Mouse (Mus musculus) heart, postnatal 4 days (tissue): ENCODE measurements at regions not wholly inside any gene's neighbourhood (a gene's known extent, or its start where the extent isn't known, plus 50 kb on each side); places are given as distances from the start of the nearest gene placed in this dataset.

Experiments
- DNase-seq: peaks from one replicate; pipeline ENCODE4 v3.0.0; 2021

DNA sequence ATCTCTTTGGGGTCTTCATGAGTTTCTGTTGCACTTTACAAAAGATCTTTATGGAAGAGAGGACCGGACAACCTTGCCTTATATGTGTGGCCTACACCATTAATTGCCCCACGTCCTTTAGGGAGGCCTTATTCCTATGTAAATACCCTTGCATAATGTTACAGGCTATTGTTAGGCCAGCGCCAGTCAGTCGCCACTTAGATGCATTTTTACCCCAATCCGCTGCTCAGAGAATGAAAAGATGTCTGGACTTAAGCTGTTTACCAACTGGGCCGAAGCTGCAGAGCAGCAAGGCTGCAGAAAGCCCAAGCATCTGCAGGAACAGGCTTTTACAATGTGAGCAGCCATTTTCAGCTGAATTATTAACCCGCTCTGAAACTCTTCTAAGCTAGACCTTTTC, 79.5 kb upstream of the Otx2 start:
- no peak for DNase-seq

DNA sequence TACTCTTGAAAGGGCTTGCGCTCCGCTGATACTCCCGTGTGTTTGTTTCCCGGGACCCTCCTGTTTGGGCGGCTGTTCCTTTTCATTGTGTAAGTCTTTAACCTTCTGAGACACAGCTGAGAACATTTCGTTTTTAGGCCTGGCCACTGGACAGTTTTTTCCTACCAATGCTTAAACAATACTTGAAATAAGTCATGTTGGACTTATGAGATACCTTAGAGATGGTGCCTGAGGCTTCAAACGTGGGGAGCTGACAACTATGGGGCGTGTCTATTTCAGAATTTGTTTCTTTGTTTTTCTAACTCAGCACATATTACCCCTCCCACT, 78.9 kb upstream of the Otx2 start:
- no peak for DNase-seq

DNA sequence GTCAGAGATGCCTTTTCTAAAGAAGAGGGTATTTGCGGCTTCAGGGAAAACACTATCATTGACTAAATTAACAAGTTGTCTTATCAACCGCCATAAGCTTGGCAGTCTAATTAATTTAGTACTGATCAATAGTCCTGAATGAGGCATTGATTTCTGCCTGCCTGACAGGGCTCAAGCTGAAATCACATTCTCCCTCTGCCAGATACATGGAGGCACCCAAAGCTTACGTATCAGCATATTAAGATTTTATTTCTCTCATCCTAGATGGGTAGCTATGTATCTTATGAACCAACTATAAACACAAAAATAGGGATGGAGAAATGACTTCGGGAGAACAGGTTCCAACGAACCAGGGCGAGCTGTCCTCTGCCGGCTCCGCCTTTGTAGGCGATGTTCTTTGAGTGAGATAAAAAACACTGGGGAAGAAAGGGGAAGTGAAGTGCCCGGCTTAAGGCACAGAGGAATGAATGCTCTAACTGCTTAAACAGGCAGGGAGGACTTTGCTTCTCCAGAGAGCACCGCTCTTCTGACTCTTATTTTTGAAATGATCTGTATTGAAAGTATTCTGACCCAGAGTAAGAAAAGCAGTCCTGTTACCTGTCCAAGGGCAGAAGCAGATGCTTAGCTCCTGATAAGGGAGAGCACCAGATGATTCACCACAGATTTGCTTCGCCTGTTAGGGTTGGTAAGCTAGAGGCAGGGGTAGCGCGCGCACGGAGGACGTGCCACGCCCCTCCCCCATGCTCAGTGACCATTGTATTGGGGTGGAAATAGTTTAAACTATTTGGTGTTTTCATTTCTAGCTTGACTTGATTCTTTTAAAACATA, 78.3 kb upstream of the Otx2 start:
- DNase-seq, result no peak

DNA sequence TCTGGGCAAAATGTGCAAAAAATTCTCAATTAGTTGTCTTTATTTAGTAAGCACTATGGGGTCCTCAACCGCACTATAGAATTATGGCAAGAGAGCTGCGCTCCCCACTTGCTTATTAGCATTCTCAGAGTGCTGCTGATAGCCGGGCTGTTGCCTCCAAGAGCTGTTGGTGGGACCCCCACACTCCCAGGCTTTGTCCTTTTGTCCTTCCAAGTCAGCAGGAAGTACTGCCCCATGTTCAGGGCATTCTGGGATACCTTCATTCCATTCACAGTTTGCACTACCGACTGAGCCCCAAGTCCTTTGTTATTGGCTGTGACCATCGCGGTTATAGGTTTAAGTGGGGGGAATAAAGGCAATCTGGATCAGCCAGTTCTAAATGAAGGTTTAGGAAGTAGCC, 77.4 kb upstream of the Otx2 start:
- DNase-seq, result no peak

DNA sequence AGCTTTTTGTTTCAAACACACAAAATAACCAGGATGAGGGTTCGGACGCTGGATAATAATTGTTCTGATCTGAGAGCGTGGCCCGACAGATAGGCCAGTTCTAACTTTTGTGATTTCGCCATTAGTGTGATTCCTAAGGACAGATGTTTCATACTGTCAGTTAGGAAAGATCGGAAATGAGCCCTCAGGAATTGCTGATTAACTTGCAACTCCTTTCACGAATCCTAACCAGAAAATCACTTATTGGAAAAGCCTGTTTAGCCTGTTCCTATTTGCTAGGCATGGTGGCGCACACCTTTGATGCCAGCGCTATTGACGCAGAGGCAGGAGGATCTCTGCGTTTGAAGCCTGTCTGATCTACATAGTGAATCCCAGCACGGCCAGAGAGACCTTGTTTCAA, 75.4 kb upstream of the Otx2 start:
- no peak for DNase-seq

DNA sequence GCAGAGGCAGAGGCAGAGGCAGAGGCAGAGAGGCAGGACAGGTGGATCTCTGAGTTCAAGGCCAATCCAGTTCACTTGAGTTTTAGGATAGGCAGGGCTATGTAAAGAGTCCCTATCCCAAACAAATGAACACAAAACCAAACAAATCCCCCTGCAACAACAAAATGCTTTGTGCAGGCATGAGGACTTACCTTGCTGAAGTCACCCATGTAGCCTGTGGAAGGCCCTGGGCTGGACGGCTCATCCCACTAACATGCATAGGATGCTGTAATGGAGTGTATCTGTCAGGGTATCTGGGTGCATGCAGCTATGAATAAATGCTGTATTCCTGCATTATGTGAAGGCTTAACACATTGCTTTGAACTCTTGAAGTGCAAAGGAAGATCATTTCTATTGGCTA, 74.3 kb upstream of the Otx2 start:
- DNase-seq, result no peak

DNA sequence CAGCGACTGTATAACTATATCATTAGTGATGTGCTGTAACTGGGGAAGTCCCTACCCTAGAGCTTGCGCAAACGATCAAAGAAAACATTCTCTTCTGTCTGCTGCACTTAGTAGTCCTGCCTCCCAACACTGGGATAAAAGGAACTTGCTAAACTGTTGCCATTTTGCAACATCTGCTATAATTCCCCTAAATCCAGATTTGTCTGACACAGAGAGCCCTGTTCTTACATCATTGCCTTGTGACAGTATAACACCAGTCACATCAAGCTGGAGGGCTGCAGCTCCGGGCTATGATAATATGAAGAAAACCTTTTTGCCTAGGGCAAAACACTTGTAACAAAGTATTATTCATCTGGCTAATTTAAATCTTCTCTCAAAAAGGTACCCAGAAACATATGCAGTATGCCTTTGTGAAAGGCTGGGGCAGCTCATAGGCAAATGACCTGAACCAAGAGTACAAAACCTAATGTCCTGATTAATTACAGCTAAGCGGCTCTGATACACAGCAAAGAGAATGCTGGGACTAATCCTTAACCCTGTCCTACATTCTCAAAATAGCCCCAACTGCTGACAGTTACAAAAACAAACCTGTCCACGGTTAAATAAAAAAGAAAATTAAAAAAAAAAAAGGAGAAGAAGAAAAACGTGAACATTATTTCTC, 67.5 kb upstream of the Otx2 start:
- DNase-seq, result no peak

DNA sequence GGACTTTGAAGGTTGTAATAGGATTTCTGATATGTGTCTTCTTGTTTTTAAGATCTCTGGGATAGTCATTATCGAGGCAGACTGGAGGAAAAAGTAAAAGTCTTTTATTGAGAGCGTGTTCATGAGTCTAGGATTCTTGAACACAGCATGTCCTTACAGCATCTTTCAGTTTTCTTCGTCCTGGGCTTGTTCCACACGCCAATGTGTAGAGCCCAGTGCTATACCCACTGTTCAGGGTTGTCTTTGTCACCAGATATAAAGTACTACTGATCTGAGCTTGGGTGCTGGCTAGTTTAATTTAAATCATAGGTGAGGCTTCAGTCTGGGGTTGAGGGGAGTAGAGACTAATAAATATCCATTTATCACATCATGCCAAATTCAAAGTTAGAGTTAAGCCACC, 65.5 kb upstream of the Otx2 start:
- no peak for DNase-seq

DNA sequence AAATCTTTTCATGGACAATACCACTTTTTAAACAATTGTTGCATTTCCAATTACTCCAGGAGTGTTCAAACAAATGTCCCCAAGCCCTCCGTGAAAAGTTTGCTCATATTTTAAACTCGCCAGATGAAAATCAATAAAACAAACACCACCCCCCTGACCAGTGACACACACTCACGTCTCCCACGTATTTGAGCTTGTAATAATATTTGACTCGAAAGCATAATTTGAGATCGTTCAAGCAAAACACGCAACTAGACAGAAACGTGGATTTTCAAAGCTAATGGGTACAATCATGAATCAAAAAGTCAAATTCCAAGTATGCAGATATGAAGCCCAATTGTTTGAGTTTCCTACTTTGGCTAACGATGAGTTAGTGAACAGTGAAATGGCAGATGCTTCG, 65.0 kb upstream of the Otx2 start:
- DNase-seq, result no peak

DNA sequence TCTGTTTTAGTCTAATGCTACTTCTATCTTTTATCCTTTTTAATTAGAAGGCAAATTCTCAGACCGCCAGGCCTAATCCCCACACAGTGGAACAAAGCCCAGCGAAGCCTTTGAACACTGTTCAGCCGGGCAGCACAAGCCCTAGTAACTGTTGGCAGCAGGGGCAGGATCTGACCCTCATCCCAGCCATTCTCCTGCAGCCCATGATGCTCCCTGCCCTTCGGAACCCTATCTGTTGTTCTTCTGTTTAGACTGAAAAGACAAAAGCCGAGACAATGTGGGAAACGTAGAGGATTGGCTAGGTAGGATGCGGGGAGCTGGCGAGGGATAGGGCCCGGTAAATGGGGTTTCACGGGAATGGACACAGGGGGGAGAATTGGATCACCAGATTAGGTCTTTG, 64.6 kb upstream of the Otx2 start:
- DNase-seq, result no peak

DNA sequence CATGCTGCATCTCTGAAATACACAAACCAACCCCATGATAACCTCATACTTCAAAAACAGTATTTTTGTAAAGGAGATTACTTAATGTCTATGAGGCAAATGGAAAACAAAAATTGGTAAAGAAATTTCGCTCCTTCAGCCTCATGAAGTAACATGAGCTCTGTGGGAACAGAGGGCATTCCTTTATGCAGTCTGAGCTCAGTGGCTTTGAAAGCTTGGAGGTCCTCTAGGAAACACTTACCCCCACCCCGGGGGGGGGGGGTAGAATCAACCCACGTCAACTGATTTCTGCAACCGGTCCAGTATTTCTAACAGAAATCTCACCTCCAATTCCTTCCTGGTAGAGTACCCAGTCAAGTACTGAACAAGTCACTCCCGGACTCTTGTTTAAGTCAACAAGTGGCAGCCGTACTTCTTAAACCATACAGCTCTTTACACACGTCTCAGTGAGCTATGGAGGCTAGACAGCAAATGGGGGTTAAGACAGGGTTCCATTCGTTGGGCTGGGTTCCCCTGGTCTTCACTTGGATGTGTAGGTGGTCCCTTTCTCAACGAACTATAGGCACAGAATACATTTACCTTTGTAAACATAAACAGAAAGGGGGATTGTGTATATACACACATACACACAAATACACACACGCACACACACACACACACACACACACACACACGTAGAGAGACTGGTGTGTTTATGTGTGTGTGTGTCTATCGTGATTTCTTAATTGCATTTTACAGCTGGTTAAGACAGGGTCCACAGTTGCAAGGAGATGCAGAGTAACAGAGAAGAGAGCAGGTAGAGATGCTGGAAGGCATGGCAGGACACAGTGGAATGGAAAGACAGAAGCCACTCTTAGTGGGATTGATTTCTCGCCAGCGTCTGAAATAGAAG, 63.6 kb upstream of the Otx2 start:
- no peak for DNase-seq

DNA sequence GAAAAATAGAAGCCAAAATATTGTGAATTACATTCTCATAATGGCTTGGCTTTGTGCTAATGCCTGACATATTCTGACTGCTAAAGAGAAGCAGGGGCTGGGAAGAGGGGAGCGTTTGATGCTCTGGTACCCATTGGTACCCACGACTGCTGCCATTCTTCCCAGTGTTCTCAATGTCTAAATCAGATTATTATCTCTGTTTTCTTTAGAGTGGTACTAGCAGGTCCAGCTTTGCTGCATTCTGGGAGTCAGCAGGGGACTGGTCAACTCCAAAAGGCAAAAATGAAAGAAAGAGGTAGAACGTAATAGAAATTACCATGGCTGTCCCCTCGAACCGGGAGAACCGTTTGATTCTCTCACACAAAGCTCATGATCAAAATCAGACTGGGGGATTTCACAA, 62.6 kb upstream of the Otx2 start:
- no peak for DNase-seq

DNA sequence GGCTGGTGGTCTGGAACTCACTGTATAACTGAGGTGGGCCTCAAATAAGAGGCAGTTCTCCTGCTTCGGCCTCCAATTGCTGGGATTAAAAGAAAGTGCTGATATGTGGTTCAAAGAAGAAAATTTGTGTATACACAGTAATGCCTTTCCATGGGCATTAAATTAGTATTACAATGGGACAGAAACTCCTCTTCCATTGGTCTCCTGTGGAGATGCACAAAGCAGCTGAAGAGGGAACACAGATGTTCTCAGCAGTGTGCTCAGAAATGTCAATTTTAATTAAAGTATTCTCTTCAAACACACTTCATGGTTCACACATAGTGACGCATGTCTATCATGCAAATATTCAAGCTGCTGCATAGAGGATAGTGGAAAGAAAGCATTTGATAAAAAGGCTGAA, 56.4 kb upstream of the Otx2 start:
- no peak for DNase-seq
